Mouse (Mus musculus) cerebellum, postnatal 10 days (tissue): ENCODE measurements at regions not wholly inside any gene's neighbourhood (a gene's known extent, or its start where the extent isn't known, plus 50 kb on each side); places are given as distances from the start of the nearest gene placed in this dataset.
"Not testable (repeated sequence)": the region's sequence is repeated elsewhere in the genome, so short reads cannot be mapped to it uniquely, and the experiment has no call there.

Experiments
- DNase-seq, 2 experiments: peaks; one replicate each; pipeline ENCODE4 v3.0.0; 2021; ENCODE audit warnings: mixed read lengths in 2 of 2

DNA sequence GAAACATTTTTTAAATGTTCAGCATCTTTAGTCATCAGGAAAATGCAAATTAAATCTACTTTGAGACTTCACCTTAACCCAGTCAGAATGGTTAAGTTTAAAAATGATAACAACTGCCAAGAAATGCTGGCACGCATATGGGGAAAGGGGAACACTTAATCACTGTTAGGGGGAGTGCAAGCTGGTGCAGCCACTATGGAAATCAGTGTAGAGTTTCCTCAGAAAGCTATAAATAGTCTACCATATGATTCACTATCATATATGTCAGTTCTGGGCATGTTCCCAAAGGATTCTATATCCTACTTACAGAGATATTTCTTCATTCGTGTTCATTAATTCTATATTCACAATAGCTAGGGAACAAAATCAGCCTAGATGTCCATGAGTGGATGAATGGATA lies 61.6 kb upstream of the Tra2b start:
- no peak for DNase-seq

DNA sequence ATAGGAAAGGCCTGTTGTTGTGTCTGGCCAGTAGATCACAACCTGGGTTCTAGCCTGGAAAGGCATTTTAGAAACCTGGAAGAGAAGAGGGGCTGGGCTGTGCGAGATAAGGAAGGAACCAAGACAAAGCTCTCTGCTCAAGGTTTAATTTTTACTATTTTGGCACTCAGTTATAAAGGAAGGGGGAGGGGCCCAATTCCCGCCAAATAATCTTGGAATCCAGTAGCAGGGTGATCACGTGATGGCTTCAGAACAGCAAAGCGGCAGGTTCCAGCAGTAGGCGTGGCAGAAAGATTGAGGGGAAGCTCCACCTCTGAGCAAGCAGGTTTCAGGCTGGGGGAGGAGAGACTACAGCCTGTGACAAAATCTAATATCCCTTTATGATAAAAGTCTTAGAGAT lies 59.4 kb upstream of the Tra2b start:
- not testable (repeated sequence) for DNase-seq

DNA sequence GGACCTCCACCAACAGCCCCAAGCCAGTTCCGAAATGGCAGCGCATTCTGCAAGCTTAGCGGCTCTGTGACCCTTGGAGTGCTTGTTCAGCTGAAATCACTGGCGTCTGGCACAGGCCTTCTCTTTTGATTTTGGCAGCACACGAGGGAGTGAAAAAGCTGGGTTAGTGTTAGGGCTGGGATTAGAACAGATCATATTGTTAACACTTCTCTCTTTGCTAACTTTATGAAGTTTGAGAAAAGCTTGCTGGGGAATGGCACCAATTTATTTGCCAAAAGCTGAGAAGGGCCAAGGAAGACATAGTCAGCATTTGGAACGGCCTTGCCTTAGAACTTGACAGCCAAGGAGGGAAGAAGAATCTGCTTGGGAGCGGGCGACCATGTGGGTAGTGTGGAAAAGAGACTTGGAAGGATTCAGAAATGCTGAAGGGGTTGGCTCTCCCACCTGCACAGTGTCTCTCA lies 50.5 kb upstream of the Tra2b start:
- DNase-seq = peak in 1 of 2 experiments; percentile 31
